Mouse (Mus musculus) bone marrow, adult 2 months (tissue): Measurements from ENCODE around the gene Tmem88b.

Source experiments
- CTCF ChIP-seq: fragments of 200-500 bp; IDR thresholded peaks from 2 replicates; pipeline ENCODE4 v1.5.1; 2011; ENCODE audit warnings: low read length, control low read depth; ENCODE audit not compliant: control insufficient read depth, insufficient read depth
- POLR2A ChIP-seq: fragments of 200-500 bp; IDR thresholded peaks from 2 replicates; pipeline ENCODE4 v1.6.1; 2011; ENCODE audit warnings: low read depth, mild to moderate bottlenecking, control low read depth, low read length, borderline replicate concordance; ENCODE audit not compliant: control insufficient read depth

DNA sequence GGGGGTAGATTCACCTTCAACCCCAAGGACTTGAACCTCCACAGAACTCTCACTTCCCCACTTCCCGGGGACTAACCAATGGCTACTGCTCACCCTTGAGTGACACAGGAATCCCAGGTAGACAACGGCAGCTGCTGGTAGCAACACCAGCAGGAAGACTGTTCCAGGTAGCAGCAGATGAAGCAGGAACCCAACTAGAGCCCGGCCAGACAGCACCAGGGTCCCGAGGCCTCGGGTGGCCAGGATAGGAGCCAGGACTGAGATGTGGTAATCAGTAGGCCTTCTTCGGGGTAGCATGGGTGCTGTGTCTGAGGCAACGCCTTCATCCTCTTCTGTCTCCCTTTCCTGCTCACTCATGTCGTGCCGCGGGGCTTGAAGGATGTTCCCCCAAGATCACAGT is 428 bp downstream of the Tmem88b start:
- TF ChIP-seq CTCF (no peak), POLR2A (no peak)
